Mouse (Mus musculus) cortical plate, adult 2 months (tissue): Measurements from ENCODE around the gene Mybl2.

Source experiments
- CTCF ChIP-seq: fragments of 200-500 bp; IDR thresholded peaks from 2 replicates; pipeline ENCODE4 v1.5.1; 2011; ENCODE audit warnings: mild to moderate bottlenecking, control low read depth, low read length; ENCODE audit not compliant: insufficient read depth; ENCODE audit errors: extremely low read depth
- POLR2A ChIP-seq: fragments of 200-500 bp; IDR thresholded peaks from 2 replicates; pipeline ENCODE4 v1.6.1; 2011; ENCODE audit warnings: mild to moderate bottlenecking, low read length, control low read depth; ENCODE audit not compliant: insufficient read depth; ENCODE audit errors: extremely low read depth

DNA sequence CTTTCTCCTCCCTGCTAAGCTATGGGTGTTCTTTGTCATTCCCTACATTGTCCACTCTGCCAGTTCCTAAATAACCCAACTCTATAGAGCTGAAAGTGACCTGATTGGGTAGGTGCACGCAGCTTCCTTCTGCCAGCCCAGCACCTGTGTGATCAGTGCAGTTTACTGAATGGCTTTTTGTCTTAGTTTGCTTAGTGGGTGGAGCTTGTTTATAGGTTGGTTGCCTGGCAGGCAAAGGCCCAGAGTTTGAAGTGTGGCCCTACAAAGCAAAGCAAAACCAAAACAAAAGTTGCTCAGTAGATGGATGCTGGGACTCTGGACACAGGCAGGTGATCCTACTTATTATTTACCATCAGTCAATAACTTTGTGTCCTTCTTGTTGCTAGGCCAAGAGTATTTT, 2.8 kb upstream of the Mybl2 start:
- TF ChIP-seq CTCF (no peak), POLR2A (no peak)
